Mouse (Mus musculus): ENCODE data around the gene Ntrk2. TPM values are rescaled to one million over a fixed set of nuclear protein-coding genes. Genes with fewer than 3 reads are reported as not detected.

The Ntrk2 gene
- polyA plus RNA-seq, 1 experiment from 2014 or later: 146 TPM

- H3K9me3 ChIP-seq (ENCODE audit: control insufficient read depth, low read length): no peaks in the 10 kb centered on the region
- H3K4me1 ChIP-seq (ENCODE audit: control insufficient read depth, insufficient read depth, low read depth, low read length): peaks cover 2% of the 10 kb centered on the region; the same call in 1 of the 2 replicates
- no peak overlapping the region for H3K9ac ChIP-seq (ENCODE audit: low read depth, low read length)
- 44% methylated on average over 4 of the region's 4 CpGs for WGBS
- ATAC-seq: 0 out of 2 replicates have a peak, but pooled peaks have one; percentile 32
- no peaks in the 10 kb centered on the region for H3K27me3 ChIP-seq (replicated peaks; ENCODE audit: control insufficient read depth, insufficient read depth, low read length)
- no peak overlapping the region for H3K4me3 ChIP-seq (ENCODE audit: low read length)
- no peaks in the 10 kb centered on the region; the same call in 1 of the 2 replicates for H3K36me3 ChIP-seq (ENCODE audit: control insufficient read depth, insufficient read depth, low read length)
- H3K27ac ChIP-seq (ENCODE audit: low read depth, low read length): no peak overlapping the region
- no peak overlapping the region for H3K4me2 ChIP-seq (ENCODE audit: low read length)
These were observed 25.6 kb downstream of the Ntrk2 start for GRCm38 (mm10) chr13:58831999-58832398.

- 72% methylated on average over 4 of the region's 4 CpGs for WGBS
- Histone ChIP-seq H3K9ac (ENCODE audit: low read depth, low read length) (no peak overlapping the region), H3K4me1 (ENCODE audit: control insufficient read depth, insufficient read depth, low read depth, low read length) (peaks cover 2% of the 10 kb centered on the region; the same call in 1 of the 2 replicates), H3K4me2 (ENCODE audit: low read length) (no peak overlapping the region), H3K27ac (ENCODE audit: low read depth, low read length) (no peak overlapping the region), H3K9me3 (ENCODE audit: control insufficient read depth, low read length) (no peaks in the 10 kb centered on the region), H3K4me3 (ENCODE audit: low read length) (no peak overlapping the region), H3K27me3 (replicated peaks; ENCODE audit: control insufficient read depth, insufficient read depth, low read length) (no peaks in the 10 kb centered on the region), H3K36me3 (ENCODE audit: control insufficient read depth, insufficient read depth, low read length) (no peaks in the 10 kb centered on the region)
- ATAC-seq: no peak
These were observed 28.4 kb downstream of the Ntrk2 start for GRCm38 (mm10) chr13:58834726-58835125.

- Histone ChIP-seq H3K4me2 (ENCODE audit: low read length) (no peak overlapping the region), H3K4me3 (ENCODE audit: low read length) (no peak overlapping the region), H3K9me3 (ENCODE audit: control insufficient read depth, low read length) (no peaks in the 10 kb centered on the region), H3K27ac (ENCODE audit: low read depth, low read length) (no peak overlapping the region), H3K36me3 (ENCODE audit: control insufficient read depth, insufficient read depth, low read length) (no peaks in the 10 kb centered on the region), H3K4me1 (ENCODE audit: control insufficient read depth, insufficient read depth, low read depth, low read length) (peaks cover 12% of the 10 kb centered on the region; the same call in 1 of the 2 replicates), H3K27me3 (replicated peaks; ENCODE audit: control insufficient read depth, insufficient read depth, low read length) (no peaks in the 10 kb centered on the region), H3K9ac (ENCODE audit: low read depth, low read length) (no peak overlapping the region)
- ATAC-seq: no peak
- 88% methylated on average over 1 of the region's 1 CpGs for WGBS
These were observed 30.5 kb downstream of the Ntrk2 start for GRCm38 (mm10) chr13:58836891-58837290.

- ATAC-seq: no peak
- no peak overlapping the region for H3K4me3 ChIP-seq (ENCODE audit: low read length)
- H3K36me3 ChIP-seq (ENCODE audit: control insufficient read depth, insufficient read depth, low read length): no peaks in the 10 kb centered on the region
- 86% methylated on average over 8 of the region's 8 CpGs for WGBS
- H3K27ac ChIP-seq (ENCODE audit: low read depth, low read length): no peak overlapping the region
- H3K9me3 ChIP-seq (ENCODE audit: control insufficient read depth, low read length): no peaks in the 10 kb centered on the region
- no peak overlapping the region for H3K4me2 ChIP-seq (ENCODE audit: low read length)
- peaks cover 12% of the 10 kb centered on the region; the same call in 1 of the 2 replicates for H3K4me1 ChIP-seq (ENCODE audit: control insufficient read depth, insufficient read depth, low read depth, low read length)
- H3K9ac ChIP-seq (ENCODE audit: low read depth, low read length): no peak overlapping the region
- no peaks in the 10 kb centered on the region for H3K27me3 ChIP-seq (replicated peaks; ENCODE audit: control insufficient read depth, insufficient read depth, low read length)
These were observed 31.7 kb downstream of the Ntrk2 start for GRCm38 (mm10) chr13:58838110-58838509.

GRCm38 (mm10) chr13:58840731-58841359 is 34.5 kb downstream of the Ntrk2 start:
- WGBS: 33% methylated on average over 6 of the region's 7 CpGs
- Histone ChIP-seq H3K27ac (ENCODE audit: low read depth, low read length) (peak overlapping the region; percentile 30; the same call in 1 of the 2 replicates), H3K4me2 (ENCODE audit: low read length) (no peak overlapping the region; the same call in 1 of the 2 replicates)

GRCm38 (mm10) chr13:58843826-58844225 is 37.5 kb downstream of the Ntrk2 start:
- WGBS: 84% methylated on average over 9 of the region's 9 CpGs
- peaks cover 24% of the 10 kb centered on the region for H3K36me3 ChIP-seq (ENCODE audit: control insufficient read depth, insufficient read depth, low read length)
- ATAC-seq: no peak
- peaks cover 9% of the 10 kb centered on the region; the same call in 1 of the 2 replicates for H3K4me1 ChIP-seq (ENCODE audit: control insufficient read depth, insufficient read depth, low read depth, low read length)
- no peak overlapping the region for H3K4me3 ChIP-seq (ENCODE audit: low read length)
- H3K9me3 ChIP-seq (ENCODE audit: control insufficient read depth, low read length): no peaks in the 10 kb centered on the region
- H3K9ac ChIP-seq (ENCODE audit: low read depth, low read length): no peak overlapping the region
- H3K27ac ChIP-seq (ENCODE audit: low read depth, low read length): no peak overlapping the region
- no peaks in the 10 kb centered on the region for H3K27me3 ChIP-seq (replicated peaks; ENCODE audit: control insufficient read depth, insufficient read depth, low read length)
- H3K4me2 ChIP-seq (ENCODE audit: low read length): no peak overlapping the region

More at GRCm38 (mm10) chr13:58840731-58841359, 34.5 kb downstream of the Ntrk2 start:
- peaks cover 9% of the 10 kb centered on the region; the same call in 1 of the 2 replicates for H3K4me1 ChIP-seq (ENCODE audit: control insufficient read depth, insufficient read depth, low read depth, low read length)
- peaks cover 4% of the 10 kb centered on the region; the same call in 1 of the 2 replicates for H3K36me3 ChIP-seq (ENCODE audit: control insufficient read depth, insufficient read depth, low read length)
- H3K9me3 ChIP-seq (ENCODE audit: control insufficient read depth, low read length): no peaks in the 10 kb centered on the region
- peak; percentile 89 for ATAC-seq
- H3K27me3 ChIP-seq (replicated peaks; ENCODE audit: control insufficient read depth, insufficient read depth, low read length): no peaks in the 10 kb centered on the region
- no peak overlapping the region for H3K4me3 ChIP-seq (ENCODE audit: low read length)
- no peak overlapping the region for H3K9ac ChIP-seq (ENCODE audit: low read depth, low read length)

- Histone ChIP-seq H3K27me3 (replicated peaks; ENCODE audit: control insufficient read depth, insufficient read depth, low read length) (no peaks in the 10 kb centered on the region), H3K36me3 (ENCODE audit: control insufficient read depth, insufficient read depth, low read length) (peaks cover 34% of the 10 kb centered on the region), H3K4me1 (ENCODE audit: control insufficient read depth, insufficient read depth, low read depth, low read length) (no peaks in the 10 kb centered on the region), H3K9me3 (ENCODE audit: control insufficient read depth, low read length) (no peaks in the 10 kb centered on the region), H3K9ac (ENCODE audit: low read depth, low read length) (no peak overlapping the region), H3K4me2 (ENCODE audit: low read length) (no peak overlapping the region), H3K27ac (ENCODE audit: low read depth, low read length) (no peak overlapping the region), H3K4me3 (ENCODE audit: low read length) (no peak overlapping the region)
- ATAC-seq: no peak
- WGBS: 86% methylated on average over 4 of the region's 4 CpGs
These were observed 42.2 kb downstream of the Ntrk2 start for GRCm38 (mm10) chr13:58848578-58848977.

GRCm38 (mm10) chr13:58853685-58854084 is 47.3 kb downstream of the Ntrk2 start:
- no peak for ATAC-seq
- no peak overlapping the region for H3K27ac ChIP-seq (ENCODE audit: low read depth, low read length)
- no peaks in the 10 kb centered on the region for H3K27me3 ChIP-seq (replicated peaks; ENCODE audit: control insufficient read depth, insufficient read depth, low read length)
- H3K4me2 ChIP-seq (ENCODE audit: low read length): no peak overlapping the region
- 85% methylated on average over 6 of the region's 6 CpGs for WGBS
- H3K9ac ChIP-seq (ENCODE audit: low read depth, low read length): no peak overlapping the region
- H3K36me3 ChIP-seq (ENCODE audit: control insufficient read depth, insufficient read depth, low read length): peaks cover 14% of the 10 kb centered on the region
- no peak overlapping the region for H3K4me3 ChIP-seq (ENCODE audit: low read length)
- no peaks in the 10 kb centered on the region for H3K9me3 ChIP-seq (ENCODE audit: control insufficient read depth, low read length)
- no peaks in the 10 kb centered on the region for H3K4me1 ChIP-seq (ENCODE audit: control insufficient read depth, insufficient read depth, low read depth, low read length)

GRCm38 (mm10) chr13:58866239-58866638 is 59.9 kb downstream of the Ntrk2 start:
- 90% methylated on average over 10 of the region's 10 CpGs for WGBS
- ATAC-seq: no peak
- Histone ChIP-seq H3K9ac (ENCODE audit: low read depth, low read length) (no peak overlapping the region), H3K27me3 (replicated peaks; ENCODE audit: control insufficient read depth, insufficient read depth, low read length) (no peaks in the 10 kb centered on the region), H3K4me1 (ENCODE audit: control insufficient read depth, insufficient read depth, low read depth, low read length) (no peaks in the 10 kb centered on the region), H3K27ac (ENCODE audit: low read depth, low read length) (no peak overlapping the region), H3K4me3 (ENCODE audit: low read length) (no peak overlapping the region), H3K4me2 (ENCODE audit: low read length) (no peak overlapping the region), H3K36me3 (ENCODE audit: control insufficient read depth, insufficient read depth, low read length) (peaks cover 5% of the 10 kb centered on the region), H3K9me3 (ENCODE audit: control insufficient read depth, low read length) (no peaks in the 10 kb centered on the region)
